Mouse (Mus musculus): ENCODE measurements around the gene Rnf4.

- TF ChIP-seq CTCF (IDR thresholded peaks at IDR 0.05; ENCODE audit: extremely low read depth, insufficient read depth, low read length) (no peak), POLR2A (IDR thresholded peaks at IDR 0.05; ENCODE audit: extremely low read depth, insufficient read depth, low read length) (no peak)
These were observed 49.6 kb upstream of the Rnf4 start for GRCm38 (mm10) chr5:34286516-34286915.

All from cortical plate, adult 2 months (tissue).